Mouse (Mus musculus) urinary bladder, adult 2 months (tissue): ENCODE data around the gene Gucd1. TPM values are rescaled to one million over a fixed set of nuclear protein-coding genes. Genes with fewer than 3 reads are reported as not detected.

Experiments used
- DNase-seq: peaks from one replicate; pipeline ENCODE4 v3.0.0; 2022; ENCODE audit warnings: low spot score
- polyA plus RNA-seq: library from polyadenylated mRNA; depleted of rRNA; stranded (reverse); fragments of >200 nt; gene quantifications from 2 replicates; pipeline ENCODE4 v1.2.3, GENCODE M21; 2012; rRNA removed

Gucd1 gene
- polyA plus RNA-seq, 1 experiment, result 13.4 TPM

GRCm38 (mm10) chr10:75322966-75323365 is 194.8 kb downstream of the Gucd1 start:
- DNase-seq, result no peak

- DNase-seq, result no peak
Measured at GRCm38 (mm10) chr10:75320321-75320720, 197.5 kb downstream of the Gucd1 start.

- DNase-seq, result no peak
Measured at GRCm38 (mm10) chr10:75318206-75318605, 199.6 kb downstream of the Gucd1 start.

GRCm38 (mm10) chr10:75316908-75317761 is 200.6 kb downstream of the Gucd1 start:
- DNase-seq, result peak; percentile 66

GRCm38 (mm10) chr10:75316872-75316907 is 201.1 kb downstream of the Gucd1 start, which contains the start of gene Adora2a:
TSS of gene Adora2a (plus strand) at chr10:75316877.
- no peak for DNase-seq

GRCm38 (mm10) chr10:75316472-75316871 is 201.3 kb downstream of the Gucd1 start:
- DNase-seq, result no peak

GRCm38 (mm10) chr10:75315756-75316155 is 202.0 kb downstream of the Gucd1 start:
- no peak for DNase-seq

- no peak for DNase-seq
Measured at GRCm38 (mm10) chr10:75314190-75314980, 203.4 kb downstream of the Gucd1 start.

- DNase-seq, result no peak
Measured at GRCm38 (mm10) chr10:75312361-75312760, 205.4 kb downstream of the Gucd1 start.

- DNase-seq, result no peak
Measured at GRCm38 (mm10) chr10:75307130-75307529, 210.6 kb downstream of the Gucd1 start.

GRCm38 (mm10) chr10:75304413-75304812 is 213.4 kb downstream of the Gucd1 start:
- DNase-seq, result no peak

- no peak for DNase-seq
Measured at GRCm38 (mm10) chr10:75304049-75304405, 213.7 kb downstream of the Gucd1 start.

GRCm38 (mm10) chr10:75303324-75304048 is 214.3 kb downstream of the Gucd1 start:
- DNase-seq, result no peak

GRCm38 (mm10) chr10:75302536-75302935 is 215.2 kb downstream of the Gucd1 start:
- DNase-seq, result no peak

- DNase-seq, result peak; percentile 11
Measured at GRCm38 (mm10) chr10:75301937-75302336, 215.8 kb downstream of the Gucd1 start.

- DNase-seq, result peak; percentile 12
Measured at GRCm38 (mm10) chr10:75301195-75301806, 216.5 kb downstream of the Gucd1 start.

Other genes with a start within 250 kb of the Gucd1 start
- gene Adora2a, start 201.1 kb downstream of the Gucd1 start, polyA plus RNA-seq, result 2.0 and 2.1 TPM in 2 replicates
- gene Upb1, start 116.9 kb downstream of the Gucd1 start, polyA plus RNA-seq, result 0.90 and 1.0 TPM in 2 replicates
- 52.9 and 60.3 TPM in 2 replicates for gene Snrpd3, start 421 bp downstream of the Gucd1 start, polyA plus RNA-seq
- 4.7 and 7.5 TPM in 2 replicates for gene Lrrc75b, start 42.4 kb upstream of the Gucd1 start, polyA plus RNA-seq
- 0.33 and 0.55 TPM in 2 replicates for gene Ggt1, start 43.6 kb upstream of the Gucd1 start, polyA plus RNA-seq
- gene Ggt5, start 71.4 kb upstream of the Gucd1 start, polyA plus RNA-seq, result 8.6 and 10.5 TPM in 2 replicates
- 57.5 and 76.1 TPM in 2 replicates for gene Susd2, start 126.0 kb upstream of the Gucd1 start, polyA plus RNA-seq
- 32.9 and 41.2 TPM in 2 replicates for gene Cabin1, start 246.4 kb upstream of the Gucd1 start, polyA plus RNA-seq